Mouse (Mus musculus): ENCODE data around the gene Fam83f.

- TF ChIP-seq CTCF (conservative IDR thresholded peaks at IDR 0.05; ENCODE audit: low read length) (no peak), NANOG (IDR thresholded peaks at IDR 0.05; ENCODE audit: borderline replicate concordance, low read length) (no peak), POU5F1 (IDR thresholded peaks at IDR 0.05; ENCODE audit: borderline replicate concordance, low read length) (no peak)
Observed at GRCm38 (mm10) chr15:80684786-80685602, 13.3 kb downstream of the Fam83f start.
